Mouse (Mus musculus) hindbrain, postnatal 0 days (tissue): ENCODE results near the gene Tas2r123. TPM values are rescaled to one million over a fixed set of nuclear protein-coding genes. Genes with fewer than 3 reads are reported as not detected.

Source experiments
- ATAC-seq: fragments of 200-750 bp; cut with Nextera tagmentation; 2 replicates; pipeline ENCODE4 v1.8.0; 2017; ENCODE audit warnings: mild to moderate bottlenecking, moderate TSS enrichment, moderate library complexity
- DNase-seq: peaks from one replicate; pipeline ENCODE4 v3.0.0-alpha.2; 2015; ENCODE audit warnings: low spot score
- H3K27ac ChIP-seq: fragments of 300-500 bp; sonication (generic); 2 replicates; pipeline ENCODE4 v1.5.1; 2014; ENCODE audit warnings: mild to moderate bottlenecking
- H3K27me3 ChIP-seq: fragments of 300-500 bp; sonication (generic); 2 replicates; pipeline ENCODE4 v1.6.1; 2014; ENCODE audit warnings: low read length, mixed read lengths; ENCODE audit not compliant: insufficient read depth
- H3K36me3 ChIP-seq: fragments of 300-500 bp; sonication (generic); 2 replicates; pipeline ENCODE4 v1.6.1; 2014; ENCODE audit warnings: low read length, mixed read lengths; ENCODE audit not compliant: insufficient read depth
- H3K4me1 ChIP-seq: fragments of 300-500 bp; sonication (generic); 2 replicates; pipeline ENCODE4 v1.6.1; 2014; ENCODE audit warnings: antibody characterized with exemption, low read length, mixed read lengths; ENCODE audit not compliant: insufficient read depth
- H3K4me2 ChIP-seq: fragments of 300-500 bp; sonication (generic); 2 replicates; pipeline ENCODE4 v1.6.1; 2014; ENCODE audit warnings: low read depth, mild to moderate bottlenecking, low read length, moderate library complexity, mixed read lengths
- H3K4me3 ChIP-seq: fragments of 300-500 bp; sonication (generic); 2 replicates; pipeline ENCODE4 v1.5.1; 2014; ENCODE audit warnings: low read length
- H3K9ac ChIP-seq: fragments of 300-500 bp; sonication (generic); replicated peaks from 2 replicates; pipeline ENCODE4 v1.6.1; 2014; ENCODE audit warnings: mild to moderate bottlenecking, low read length, moderate library complexity, mixed read lengths
- H3K9me3 ChIP-seq: fragments of 300-500 bp; sonication (generic); 2 replicates; pipeline ENCODE4 v1.6.1; 2016; ENCODE audit warnings: low read length, mixed read lengths
- CTCF ChIP-seq: IDR thresholded peaks from 2 replicates; pipeline ENCODE4 v1.5.1; 2016; ENCODE audit warnings: antibody characterized with exemption, control low read depth, low read depth
- WGBS: fragments of 180-500 bp; shearing (Covaris S2); extraction: QIAGEN DNeasy Blood & Tissue Kit; methylation state at CpG from one replicate; pipeline ENCODE4 v1.1.7; 2014; 5-methylcytosine and 5-hydroxymethylcytosine counted together
- polyA plus RNA-seq: library from polyadenylated mRNA; unstranded; fragments of >200 nt; fragmentation: Nextera tagmentation; extraction: Ambion mirVana; gene quantifications from 2 replicates; pipeline ENCODE4 v1.2.1, GENCODE M21; 2015
- total RNA-seq: library from RNA; depleted of rRNA; stranded (reverse); fragments of >200 nt; gene quantifications from 2 replicates; pipeline ENCODE4 v1.2.3, GENCODE M21; 2014; rRNA removed

Gene Tas2r123
- total RNA-seq (not detected in 2 replicates), polyA plus RNA-seq (not detected in 2 replicates)

DNA sequence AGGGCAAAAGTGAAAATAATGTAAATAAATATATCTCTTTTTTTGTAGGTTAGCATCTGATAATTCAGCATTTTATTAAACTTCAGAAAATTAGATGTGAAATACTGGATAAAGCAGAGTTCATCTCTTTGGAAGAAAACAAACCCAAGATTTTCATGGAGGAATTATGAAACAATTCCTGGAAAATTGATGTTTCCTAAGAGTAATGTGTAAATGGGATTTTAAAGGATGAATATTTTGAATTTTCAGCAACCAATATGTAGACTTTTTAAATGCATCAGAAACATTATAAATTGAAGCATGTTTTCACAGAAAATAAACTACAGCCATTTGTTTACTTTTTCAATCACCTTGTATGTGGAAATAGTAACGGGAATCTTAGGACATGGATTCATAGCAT lies at the start of gene Tas2r123:
TSS of gene Tas2r123 (plus strand) at position 301 of the 400 bp plus-strand sequence.
- no peaks in the 10 kb centered on the region for H3K9me3 ChIP-seq
- no peak within 1 kb of the TSS for H3K27ac ChIP-seq
- no peaks in the 10 kb centered on the region for H3K4me1 ChIP-seq
- no peak within 1 kb of the TSS for H3K4me3 ChIP-seq
- no peak for DNase-seq
- no peaks in the 10 kb centered on the region for H3K36me3 ChIP-seq
- no peak for TF ChIP-seq CTCF
- H3K9ac ChIP-seq: no peak within 1 kb of the TSS
- no peaks in the 10 kb centered on the region for H3K27me3 ChIP-seq
- no peak within 1 kb of the TSS for H3K4me2 ChIP-seq
- no peak for ATAC-seq
- WGBS: 84% methylated on average over 1 of the region's 1 CpGs

DNA sequence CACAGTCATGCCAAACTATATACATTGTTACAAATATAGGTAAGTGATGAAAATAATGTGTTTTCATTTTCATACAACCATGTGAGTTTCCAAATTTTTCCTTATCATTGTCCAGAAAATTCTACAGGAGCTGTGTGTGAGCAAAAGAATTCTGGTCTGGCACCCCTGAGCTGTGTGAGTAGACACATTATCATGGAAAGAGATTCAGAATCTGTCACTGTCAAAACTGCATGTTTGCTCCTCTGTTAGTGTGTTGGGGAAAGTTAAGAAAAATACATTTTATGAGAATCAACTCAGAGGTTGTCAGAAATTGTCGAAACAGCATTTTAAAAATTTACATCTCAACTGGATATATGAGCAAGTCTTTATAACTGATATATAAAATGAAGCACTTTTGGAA lies 44.4 kb upstream of the Tas2r123 start, which contains the start of gene Tas2r117:
TSS of gene Tas2r117 (plus strand) at position 301 of the 400 bp plus-strand sequence.
- no peaks in the 10 kb centered on the region for H3K9me3 ChIP-seq
- WGBS: 78% methylated on average over 1 of the region's 1 CpGs
- no peaks in the 10 kb centered on the region for H3K36me3 ChIP-seq
- no peaks in the 10 kb centered on the region for H3K27me3 ChIP-seq
- no peak within 1 kb of the TSS for H3K4me3 ChIP-seq
- no peak within 1 kb of the TSS for H3K4me2 ChIP-seq
- no peak for TF ChIP-seq CTCF
- no peak within 1 kb of the TSS for H3K27ac ChIP-seq
- no peak for DNase-seq
- H3K4me1 ChIP-seq: no peaks in the 10 kb centered on the region
- no peak for ATAC-seq
- H3K9ac ChIP-seq: no peak within 1 kb of the TSS

DNA sequence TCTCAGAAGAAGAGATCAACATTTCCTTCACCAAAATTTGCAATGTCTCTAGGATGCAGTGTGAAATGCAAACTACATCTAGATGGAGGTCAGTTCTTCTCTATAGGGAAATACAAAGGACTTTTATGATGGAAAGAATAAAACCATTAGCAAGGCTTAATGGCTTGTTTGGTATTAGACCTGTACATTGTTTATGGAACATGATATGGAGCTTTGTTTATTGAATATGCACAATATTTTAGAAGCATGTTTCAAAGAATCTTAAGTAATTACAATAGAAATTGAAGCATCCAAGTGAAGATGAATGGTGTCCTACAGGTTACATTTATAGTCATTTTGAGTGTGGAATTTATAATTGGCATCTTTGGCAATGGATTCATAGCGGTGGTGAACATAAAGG lies 8.2 kb downstream of the Tas2r123 start, which contains the start of gene Tas2r116:
TSS of gene Tas2r116 (plus strand) at position 301 of the 400 bp plus-strand sequence.
- H3K4me1 ChIP-seq: no peaks in the 10 kb centered on the region
- no peak within 1 kb of the TSS for H3K27ac ChIP-seq
- no peaks in the 10 kb centered on the region for H3K27me3 ChIP-seq
- no peaks in the 10 kb centered on the region for H3K36me3 ChIP-seq
- no peak for DNase-seq
- no peaks in the 10 kb centered on the region for H3K9me3 ChIP-seq
- no peak within 1 kb of the TSS for H3K4me3 ChIP-seq
- WGBS: 78% methylated on average over 1 of the region's 1 CpGs
- no peak for ATAC-seq
- no peak for TF ChIP-seq CTCF
- no peak within 1 kb of the TSS for H3K4me2 ChIP-seq
- H3K9ac ChIP-seq: no peak within 1 kb of the TSS

DNA sequence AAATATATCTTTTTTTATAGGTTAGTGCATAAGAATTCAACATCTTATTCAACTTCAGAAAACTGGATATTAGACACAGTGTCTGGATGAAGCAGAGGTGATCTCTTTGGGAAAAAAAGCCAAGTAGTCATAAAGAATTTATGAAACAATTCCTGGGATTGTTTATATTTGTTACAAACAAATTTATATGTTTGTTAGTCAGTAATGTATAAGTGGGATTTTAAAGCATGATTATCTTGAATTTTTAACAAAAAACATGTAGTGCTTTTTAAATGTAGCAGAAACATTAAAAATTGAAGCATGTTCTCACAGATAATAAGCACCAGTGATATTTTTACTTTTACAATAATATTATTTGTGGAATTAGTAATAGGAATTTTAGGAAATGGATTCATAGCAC lies 20.8 kb downstream of the Tas2r123 start, which contains the start of gene Tas2r110:
TSS of gene Tas2r110 (plus strand) at position 301 of the 400 bp plus-strand sequence.
- H3K27me3 ChIP-seq: no peaks in the 10 kb centered on the region
- DNase-seq: no peak
- ATAC-seq: no peak

DNA sequence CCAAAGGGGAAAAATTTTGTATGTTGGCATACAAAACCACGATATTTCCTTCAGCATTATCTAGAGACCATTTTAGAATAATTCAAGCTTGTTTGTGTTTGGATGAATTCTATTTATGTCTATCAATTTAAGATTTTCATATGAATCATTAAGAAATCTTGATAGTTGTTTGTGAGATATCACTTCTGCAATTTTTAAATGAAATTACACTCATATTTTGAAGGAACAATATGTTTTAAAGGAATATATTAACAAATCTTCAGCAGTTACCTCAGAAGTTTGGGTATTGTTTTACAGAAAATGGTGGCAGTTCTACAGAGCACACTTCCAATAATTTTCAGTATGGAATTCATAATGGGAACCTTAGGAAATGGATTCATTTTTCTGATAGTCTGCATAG lies 45.8 kb downstream of the Tas2r123 start, which contains the start of gene Tas2r113:
TSS of gene Tas2r113 (plus strand) at position 301 of the 400 bp plus-strand sequence.
- DNase-seq (no peak), ATAC-seq (no peak)
- Histone ChIP-seq H3K9me3 (no peaks in the 10 kb centered on the region), H3K9ac (no peak within 1 kb of the TSS), H3K36me3 (no peaks in the 10 kb centered on the region), H3K4me3 (no peak within 1 kb of the TSS), H3K27me3 (no peaks in the 10 kb centered on the region), H3K27ac (no peak within 1 kb of the TSS), H3K4me2 (no peak within 1 kb of the TSS), H3K4me1 (no peaks in the 10 kb centered on the region)
- TF ChIP-seq CTCF: no peak
- 84% methylated on average over 1 of the region's 1 CpGs for WGBS

More for the DNA sequence above, 20.8 kb downstream of the Tas2r123 start, which contains the start of gene Tas2r110:
- H3K4me2 ChIP-seq: no peak within 1 kb of the TSS
- H3K9me3 ChIP-seq: no peaks in the 10 kb centered on the region
- no peak within 1 kb of the TSS for H3K27ac ChIP-seq
- no peak within 1 kb of the TSS for H3K4me3 ChIP-seq
- H3K36me3 ChIP-seq: no peaks in the 10 kb centered on the region
- H3K4me1 ChIP-seq: no peaks in the 10 kb centered on the region
- no peak for TF ChIP-seq CTCF
- H3K9ac ChIP-seq: no peak within 1 kb of the TSS

Other genes starting within 250 kb of the Tas2r123 start
- gene A630073D07Rik, start 195.6 kb upstream of the Tas2r123 start, total RNA-seq: not detected in 2 replicates
- not detected in 2 replicates for gene A630073D07Rik, start 195.6 kb upstream of the Tas2r123 start, polyA plus RNA-seq
- gene Tas2r120, start 190.2 kb upstream of the Tas2r123 start, total RNA-seq: not detected in 2 replicates
- gene Tas2r120, start 190.2 kb upstream of the Tas2r123 start, polyA plus RNA-seq: not detected in 2 replicates
- gene Tas2r121, start 146.1 kb upstream of the Tas2r123 start, total RNA-seq: not detected in 2 replicates
- gene Tas2r121, start 146.1 kb upstream of the Tas2r123 start, polyA plus RNA-seq: not detected in 2 replicates
- not detected in 2 replicates for gene Tas2r122, start 135.2 kb upstream of the Tas2r123 start, total RNA-seq
- not detected in 2 replicates for gene Tas2r122, start 135.2 kb upstream of the Tas2r123 start, polyA plus RNA-seq
- not detected in 2 replicates for gene Tas2r115, start 109.1 kb upstream of the Tas2r123 start, total RNA-seq
- gene Tas2r115, start 109.1 kb upstream of the Tas2r123 start, polyA plus RNA-seq: not detected in 2 replicates
- not detected in 2 replicates for gene Tas2r124, start 92.4 kb upstream of the Tas2r123 start, total RNA-seq
- gene Tas2r124, start 92.4 kb upstream of the Tas2r123 start, polyA plus RNA-seq: not detected in 2 replicates
- gene Tas2r102, start 85.0 kb upstream of the Tas2r123 start, total RNA-seq: not detected in 2 replicates
- not detected in 2 replicates for gene Tas2r102, start 85.0 kb upstream of the Tas2r123 start, polyA plus RNA-seq
- not detected in 2 replicates for gene Tas2r136, start 69.0 kb upstream of the Tas2r123 start, total RNA-seq
- gene Tas2r136, start 69.0 kb upstream of the Tas2r123 start, polyA plus RNA-seq: not detected in 2 replicates
- not detected in 2 replicates for gene Tas2r117, start 44.3 kb upstream of the Tas2r123 start, total RNA-seq
- not detected in 2 replicates for gene Tas2r117, start 44.3 kb upstream of the Tas2r123 start, polyA plus RNA-seq
- gene Tas2r116, start 8.3 kb downstream of the Tas2r123 start, total RNA-seq: not detected in 2 replicates
- not detected in 2 replicates for gene Tas2r116, start 8.3 kb downstream of the Tas2r123 start, polyA plus RNA-seq
- gene Tas2r110, start 20.9 kb downstream of the Tas2r123 start, total RNA-seq: not detected in 2 replicates
- not detected in 2 replicates for gene Tas2r110, start 20.9 kb downstream of the Tas2r123 start, polyA plus RNA-seq
- gene Tas2r113, start 45.9 kb downstream of the Tas2r123 start, total RNA-seq: not detected in 2 replicates
- gene Tas2r113, start 45.9 kb downstream of the Tas2r123 start, polyA plus RNA-seq: not detected in 2 replicates
- not detected in 2 replicates for gene Tas2r125, start 62.5 kb downstream of the Tas2r123 start, total RNA-seq
- not detected in 2 replicates for gene Tas2r125, start 62.5 kb downstream of the Tas2r123 start, polyA plus RNA-seq
- not detected in 2 replicates for gene Tas2r129, start 104.0 kb downstream of the Tas2r123 start, total RNA-seq
- gene Tas2r129, start 104.0 kb downstream of the Tas2r123 start, polyA plus RNA-seq: not detected in 2 replicates
- not detected in 2 replicates for gene Tas2r131, start 110.8 kb downstream of the Tas2r123 start, total RNA-seq
- not detected in 2 replicates for gene Tas2r131, start 110.8 kb downstream of the Tas2r123 start, polyA plus RNA-seq
- not detected in 2 replicates for gene Tas2r109, start 133.8 kb downstream of the Tas2r123 start, total RNA-seq
- gene Tas2r109, start 133.8 kb downstream of the Tas2r123 start, polyA plus RNA-seq: not detected in 2 replicates
- gene Tas2r103, start 190.0 kb downstream of the Tas2r123 start, total RNA-seq: not detected in 2 replicates
- gene Tas2r103, start 190.0 kb downstream of the Tas2r123 start, polyA plus RNA-seq: not detected in 2 replicates
- not detected in 2 replicates for gene Tas2r140, start 208.7 kb downstream of the Tas2r123 start, total RNA-seq
- not detected in 2 replicates for gene Tas2r140, start 208.7 kb downstream of the Tas2r123 start, polyA plus RNA-seq